Mouse (Mus musculus): Measurements from ENCODE around the gene Top1. TPM values are rescaled to one million over a fixed set of nuclear protein-coding genes. Genes with fewer than 3 reads are reported as not detected.

Gene Top1
- total RNA-seq, 2 experiments from 2014 or later = 53.1 to 65.1 TPM

DNA sequence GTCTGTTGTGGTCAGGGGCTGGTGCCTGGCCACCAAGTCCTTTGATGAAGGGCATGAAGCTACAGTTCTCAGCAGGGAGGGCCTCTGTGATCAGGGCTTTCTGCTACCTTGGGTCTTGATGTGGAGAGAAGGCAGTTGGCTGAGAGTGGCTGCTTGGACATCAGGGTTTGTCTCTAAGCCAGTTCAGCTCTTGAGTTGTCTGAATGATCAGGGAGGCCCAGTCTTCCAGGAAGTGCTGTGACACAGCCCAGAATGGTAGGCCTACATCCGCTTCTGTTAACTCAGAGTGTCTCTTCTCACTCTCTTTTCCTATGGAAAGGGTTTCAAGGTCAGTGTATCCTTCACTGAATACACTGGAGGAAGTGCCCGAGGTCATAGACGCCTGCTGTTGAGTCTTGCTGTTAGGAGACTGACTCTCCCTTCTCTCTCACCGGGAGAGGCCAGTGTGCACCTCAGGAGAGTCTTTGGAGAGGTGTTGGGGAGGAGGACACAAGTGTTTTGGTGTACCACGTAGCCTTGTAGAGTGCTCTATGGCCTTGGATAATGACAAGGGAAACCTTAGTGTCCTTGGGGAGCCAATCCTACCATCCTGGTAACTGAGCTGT lies 90.1 kb downstream of the Top1 start:
- no peak for DNase-seq
- intact Hi-C loops (cut with DNase I) = no loop called here

DNA sequence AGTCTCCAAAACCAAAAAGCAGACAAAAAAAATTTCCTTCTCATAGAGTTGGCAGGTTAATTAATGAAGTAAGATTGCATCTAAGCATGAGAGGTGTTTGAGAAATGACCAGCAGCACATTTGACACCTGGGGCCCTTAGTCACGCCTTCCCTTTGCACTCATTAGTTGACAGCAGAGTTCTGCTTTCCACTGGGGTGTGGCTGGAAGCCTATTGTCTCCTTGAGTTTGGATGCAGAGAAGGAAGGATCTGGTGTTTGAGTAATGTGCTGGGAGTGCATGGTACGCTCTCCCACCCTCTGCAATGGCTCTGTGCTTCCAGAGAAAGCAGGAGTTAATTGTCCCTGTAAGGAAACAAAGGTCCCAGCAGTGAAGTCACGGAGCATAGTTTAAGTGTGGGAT lies 90.8 kb downstream of the Top1 start:
- no peak for DNase-seq
- intact Hi-C loops (cut with DNase I) = no loop called here

DNA sequence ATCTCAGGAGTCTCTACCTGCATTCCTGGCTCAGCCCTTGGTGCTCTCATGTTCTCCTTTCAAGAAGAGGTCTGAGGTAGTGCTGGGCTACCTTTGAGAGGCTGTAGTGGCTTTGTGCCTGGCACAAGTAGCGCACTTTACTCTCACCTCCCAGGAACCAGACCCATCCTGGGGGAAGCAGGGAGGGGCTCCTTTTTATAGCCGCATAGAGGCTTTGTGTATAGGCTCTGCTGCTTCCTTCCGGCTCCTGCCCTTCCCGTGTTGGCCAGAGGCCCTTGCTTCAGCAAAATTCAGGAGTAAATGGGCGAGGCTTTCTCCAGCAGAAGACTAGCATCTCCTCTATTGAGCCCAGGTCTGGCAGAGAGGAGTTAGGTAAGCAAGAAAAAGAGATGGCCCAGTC lies 92.7 kb downstream of the Top1 start:
- intact Hi-C loops (cut with DNase I) = no loop called here
- DNase-seq = peak in 1 of 2 experiments; percentile 43

DNA sequence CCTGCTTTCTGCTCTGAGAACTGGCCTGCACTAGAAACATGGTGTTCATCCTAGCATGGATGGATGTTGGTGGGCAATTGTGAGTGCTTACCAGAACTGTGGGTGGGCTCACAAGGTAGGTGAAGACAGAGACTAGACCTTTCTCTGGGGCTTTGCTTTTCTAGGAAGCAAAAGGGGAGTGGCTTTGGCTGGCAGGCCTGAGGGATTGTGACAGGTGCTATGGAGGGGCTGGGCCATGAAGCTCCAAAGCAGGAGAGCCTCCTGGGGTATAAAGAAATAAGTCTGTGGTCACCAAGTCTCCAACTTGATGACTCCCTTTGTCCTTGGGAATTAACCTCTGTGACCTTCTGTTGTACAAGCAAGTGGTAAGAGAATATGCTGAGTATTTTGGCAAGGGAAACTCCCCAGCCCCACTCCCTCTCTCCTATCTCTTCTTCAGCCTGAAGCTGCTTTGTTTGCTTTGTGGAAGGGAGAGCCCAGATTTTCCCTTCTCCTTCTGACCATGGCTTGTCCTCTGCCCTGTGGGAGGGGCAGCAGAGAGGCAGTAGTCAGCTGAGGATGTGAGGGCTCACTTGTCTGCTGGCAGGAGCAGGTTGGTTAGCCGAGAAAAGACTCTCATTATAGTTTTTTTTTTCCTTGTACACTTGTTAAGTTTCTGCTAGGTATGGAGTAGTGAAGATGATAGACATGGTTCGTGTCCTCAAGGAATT lies 94.1 kb downstream of the Top1 start:
- intact Hi-C loops (cut with DNase I) = no loop called here
- DNase-seq = no peak

DNA sequence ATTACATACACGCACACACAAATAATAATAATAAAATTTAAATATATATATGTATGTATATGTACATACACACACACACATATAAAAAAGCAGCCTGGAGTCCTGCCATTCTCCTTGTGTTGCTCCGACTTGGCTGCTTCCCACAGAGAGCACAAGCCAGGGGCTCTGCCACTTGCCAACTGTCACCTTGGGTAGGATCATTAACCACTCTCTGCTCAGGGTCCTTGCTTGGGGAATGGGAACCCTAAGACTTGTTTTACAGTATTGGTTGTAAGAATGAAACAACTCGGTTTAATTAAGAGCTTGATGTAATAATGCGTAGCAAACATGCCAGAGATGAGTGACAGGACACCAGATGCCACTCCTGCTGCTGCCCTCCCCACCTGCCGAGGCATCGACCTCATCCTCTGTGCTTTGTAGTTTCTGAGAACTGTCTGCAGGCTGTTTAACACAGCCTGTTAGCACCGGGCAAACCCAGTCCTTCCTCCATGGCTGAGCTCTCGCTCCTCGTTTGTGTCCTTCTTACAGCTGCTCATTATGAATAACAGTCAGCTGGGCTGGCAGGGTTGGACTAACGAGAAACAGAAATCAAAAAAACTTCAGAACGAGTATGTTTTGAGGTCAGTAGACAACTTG lies 95.0 kb downstream of the Top1 start:
- intact Hi-C loops (cut with DNase I) = no loop called here
- DNase-seq = no peak

DNA sequence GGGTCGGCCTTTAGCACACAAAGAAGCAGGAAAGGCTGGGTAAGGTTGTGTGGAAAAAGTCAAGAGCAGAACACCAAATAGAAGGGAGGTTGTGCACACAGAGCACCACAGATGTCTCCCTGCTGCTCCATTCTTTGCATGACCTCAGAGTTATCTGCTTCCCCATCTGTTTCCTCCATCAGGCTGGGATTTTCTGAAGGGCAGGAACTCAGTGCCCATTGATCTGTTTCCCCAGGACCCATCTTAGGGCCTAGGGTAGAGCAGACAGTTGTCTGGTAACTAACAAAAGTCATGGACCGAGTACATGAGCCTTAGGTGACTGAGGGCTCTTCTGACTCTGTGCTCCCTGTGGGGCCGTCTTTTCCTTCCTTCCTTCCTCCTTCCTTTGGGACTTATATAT lies 95.9 kb downstream of the Top1 start:
- intact Hi-C loops (cut with DNase I) = no loop called here
- no peak for DNase-seq

DNA sequence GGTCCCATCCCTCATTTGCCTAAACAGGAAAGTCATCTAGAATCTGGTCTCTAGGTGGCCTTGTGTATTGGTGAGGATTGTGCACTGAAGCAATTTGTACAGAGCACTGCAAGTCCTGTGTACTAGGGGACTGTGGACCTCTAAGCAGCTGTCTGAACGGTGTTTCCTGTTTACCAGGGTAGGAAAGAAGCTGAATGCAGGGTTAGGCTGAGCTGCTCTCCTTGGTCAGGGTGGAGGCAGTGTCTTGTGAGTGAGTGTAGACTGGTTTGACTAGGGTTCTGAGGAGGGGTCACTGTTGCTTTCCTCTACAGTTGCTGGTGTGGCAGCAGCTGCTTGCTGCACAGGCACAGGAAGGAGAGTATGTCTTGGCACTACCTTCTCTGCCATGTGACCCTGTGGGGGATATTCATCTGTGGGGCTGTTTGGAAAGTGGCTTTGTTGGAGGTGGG lies 96.5 kb downstream of the Top1 start:
- intact Hi-C loops (cut with DNase I) = no loop called here
- no peak for DNase-seq

DNA sequence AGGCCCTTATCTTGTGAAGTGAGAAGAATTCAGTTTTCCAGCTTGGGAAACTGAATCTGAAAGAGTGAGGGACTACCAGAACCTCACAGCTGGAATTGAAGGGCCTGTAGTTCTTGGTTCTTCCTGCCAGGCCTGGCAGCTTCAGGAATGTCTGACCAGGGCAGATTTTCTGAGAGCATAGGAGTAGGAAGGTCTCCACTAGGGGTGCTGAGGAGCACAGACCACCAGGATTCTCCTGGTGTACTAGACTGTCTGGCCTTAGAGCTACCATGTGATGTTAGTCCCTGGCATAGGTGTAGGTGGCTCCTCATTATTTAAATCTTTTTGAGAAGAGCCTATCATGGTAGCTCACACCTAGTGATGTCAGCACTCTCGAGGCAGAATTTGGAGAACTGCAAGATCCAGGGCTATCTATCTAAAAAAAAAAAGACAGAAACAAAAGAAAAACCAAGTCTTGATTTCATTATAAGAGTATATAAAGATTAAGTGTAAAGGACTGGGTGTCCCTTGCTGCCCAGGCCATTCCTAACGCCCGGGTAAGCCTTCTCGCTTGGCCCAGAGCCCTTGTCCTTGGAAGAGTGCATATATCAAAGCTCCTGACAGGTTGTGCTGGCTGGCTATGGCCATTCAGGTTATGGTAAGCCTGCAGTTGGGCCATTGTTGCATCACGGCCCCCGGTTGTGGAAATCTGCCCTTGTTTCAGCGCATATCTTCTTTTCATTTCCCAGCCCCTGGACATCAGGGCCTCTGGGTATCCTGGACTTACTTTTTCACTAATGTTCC lies 98.5 kb downstream of the Top1 start:
- intact Hi-C loops (cut with DNase I) = no loop called here
- peak; percentile 85 to 88 for DNase-seq

DNA sequence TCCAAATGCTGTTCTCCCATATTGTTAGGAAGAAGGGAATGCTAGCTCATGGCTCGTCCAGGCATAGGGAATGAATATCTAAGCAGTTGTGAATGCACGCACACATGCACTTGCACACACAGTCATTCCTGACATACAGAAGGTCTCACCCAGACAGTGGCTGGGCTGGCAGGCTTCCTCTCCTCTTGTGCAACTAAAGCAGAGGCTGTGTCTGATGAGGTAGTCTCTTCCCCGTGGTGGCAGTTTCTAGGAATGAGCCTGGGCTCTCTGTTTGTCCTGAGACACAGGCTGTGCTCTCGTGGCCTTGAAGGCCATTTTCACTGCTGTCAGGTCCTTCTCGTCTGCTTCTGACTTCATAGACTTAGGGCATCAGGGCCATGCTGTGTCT lies 99.1 kb downstream of the Top1 start:
- intact Hi-C loops (cut with DNase I) = no loop called here
- no peak for DNase-seq

DNA sequence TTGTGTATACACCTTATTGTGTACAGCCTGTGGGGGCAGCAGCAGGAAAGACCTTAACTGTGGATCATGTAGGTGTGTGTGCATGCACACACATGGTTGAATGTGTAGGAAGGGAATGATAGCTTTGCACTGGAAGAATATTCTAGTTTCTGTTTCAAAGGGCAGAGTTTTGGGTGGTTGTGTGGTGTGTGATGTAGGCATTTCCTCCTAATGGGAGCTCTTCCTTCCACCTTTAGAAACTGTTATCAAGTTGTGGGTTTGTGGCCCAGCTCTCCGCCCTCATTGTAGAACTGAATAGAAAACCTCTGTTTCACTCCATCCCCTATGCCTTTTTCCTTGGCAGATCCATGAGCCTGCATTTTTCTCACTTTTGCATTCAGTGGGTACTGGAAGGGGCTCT lies 99.8 kb downstream of the Top1 start:
- DNase-seq = no peak
- intact Hi-C loops (cut with DNase I) = no loop called here

DNA sequence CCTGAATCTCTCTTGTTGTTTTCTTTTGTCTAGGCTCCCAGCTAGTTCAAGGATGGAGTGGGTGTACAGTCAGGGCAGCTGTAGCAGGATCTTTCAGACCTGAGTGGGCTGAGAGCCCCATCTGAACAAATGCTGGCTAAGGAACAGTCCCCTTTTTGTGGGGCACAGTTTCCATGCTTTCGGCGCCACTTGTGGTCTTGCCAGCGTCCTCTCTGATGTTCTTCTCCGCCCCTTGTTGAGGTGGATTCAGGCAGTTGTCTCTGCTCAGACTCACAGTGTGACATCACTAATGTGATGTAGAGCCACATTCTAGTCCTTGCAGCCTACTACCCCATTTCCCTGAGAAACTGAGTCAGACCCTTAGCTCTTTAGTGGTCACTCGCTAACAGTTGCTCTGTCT lies 100.9 kb downstream of the Top1 start:
- intact Hi-C loops (cut with DNase I) = no loop called here
- no peak for DNase-seq

DNA sequence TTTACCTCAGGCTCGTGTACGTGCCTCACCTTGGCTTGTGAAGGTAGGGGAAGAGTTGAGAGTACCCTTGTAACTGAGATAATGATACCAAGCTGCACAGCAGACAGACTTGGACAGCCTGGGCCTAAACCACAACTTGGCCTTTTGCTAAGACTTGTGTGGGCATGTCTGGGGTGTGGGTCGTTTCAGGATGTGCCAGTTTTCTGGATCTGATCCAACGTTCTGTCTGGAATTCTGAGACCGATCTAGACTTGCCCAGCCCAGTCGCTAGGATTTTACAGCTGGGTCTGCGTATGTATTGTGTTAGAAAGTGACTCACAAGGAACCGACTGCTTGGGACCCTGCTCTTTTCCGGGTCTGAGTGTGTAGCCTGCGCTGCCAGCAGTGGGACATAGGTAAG lies 101.4 kb downstream of the Top1 start:
- intact Hi-C loops (cut with DNase I) = no loop called here
- no peak for DNase-seq

DNA sequence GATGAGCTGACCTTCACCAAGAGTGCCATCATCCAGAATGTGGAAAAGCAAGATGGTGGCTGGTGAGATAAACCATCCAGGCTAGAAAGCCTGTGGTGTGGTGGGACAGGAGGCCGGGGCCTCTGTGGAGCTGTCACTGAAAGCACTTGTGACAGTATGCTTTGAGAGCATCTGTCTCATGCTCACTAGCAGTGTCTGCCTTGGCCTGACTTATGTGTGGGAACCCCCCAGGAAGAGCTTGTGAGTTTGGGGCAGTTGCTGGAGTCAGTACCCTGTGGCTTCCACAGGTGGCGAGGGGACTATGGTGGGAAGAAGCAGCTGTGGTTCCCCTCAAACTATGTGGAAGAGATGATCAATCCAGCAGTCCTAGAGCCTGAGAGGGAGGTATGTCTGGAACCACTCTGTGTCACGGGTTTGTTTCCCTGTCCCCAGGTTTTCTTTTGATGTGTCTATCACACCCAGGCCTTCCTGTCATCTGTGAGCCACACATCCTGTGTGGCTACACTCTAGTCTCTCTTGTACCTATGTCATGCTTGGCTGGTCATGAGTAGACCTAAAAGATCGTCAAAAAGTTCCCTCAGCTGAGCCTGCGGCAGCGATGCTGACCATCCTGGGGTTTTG lies 111.0 kb downstream of the Top1 start:
- no peak for DNase-seq
- intact Hi-C loops (cut with DNase I) = no loop called here

DNA sequence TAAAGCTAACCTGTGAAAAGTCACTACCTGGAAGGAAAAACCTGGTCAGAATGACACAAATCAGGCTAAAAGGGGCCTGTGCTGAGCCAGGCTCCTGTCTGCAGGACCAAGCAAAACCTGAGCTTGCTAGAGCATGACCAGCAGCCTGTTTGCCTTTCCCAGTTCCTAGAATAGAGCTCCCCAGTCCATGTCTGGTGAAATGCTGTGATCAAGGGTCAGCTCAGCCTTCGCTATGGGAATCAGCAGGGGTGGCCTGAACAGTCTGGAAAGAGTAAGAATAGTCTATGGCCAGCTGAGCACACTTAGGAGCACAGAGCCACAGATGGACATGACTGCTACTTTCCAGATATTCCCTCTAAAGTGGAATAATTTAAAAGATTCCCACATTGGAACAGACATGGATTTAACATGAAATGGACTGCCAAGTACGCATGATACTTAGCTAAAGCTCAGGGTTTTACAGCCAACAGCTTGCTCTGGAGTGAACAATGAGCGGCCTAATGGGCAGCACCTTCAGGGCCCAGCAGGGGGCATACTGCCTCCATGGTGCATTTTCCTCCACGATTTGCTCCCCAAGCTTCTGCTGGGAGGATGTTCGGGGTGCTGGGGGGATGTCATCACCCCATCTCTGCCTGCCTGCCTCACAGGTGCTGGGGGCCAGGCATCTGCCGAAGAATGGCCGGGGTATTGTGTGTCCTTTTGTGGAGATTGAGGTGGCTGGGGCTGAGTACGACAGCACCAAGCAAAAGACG lies 114.9 kb downstream of the Top1 start:
- peak; percentile 42 to 65 for DNase-seq
- intact Hi-C loops (cut with DNase I) = loop anchor here (1.0 kb wide), 1 partner anchor 127 kb away; no protein-coding TSS in a partner anchor

DNA sequence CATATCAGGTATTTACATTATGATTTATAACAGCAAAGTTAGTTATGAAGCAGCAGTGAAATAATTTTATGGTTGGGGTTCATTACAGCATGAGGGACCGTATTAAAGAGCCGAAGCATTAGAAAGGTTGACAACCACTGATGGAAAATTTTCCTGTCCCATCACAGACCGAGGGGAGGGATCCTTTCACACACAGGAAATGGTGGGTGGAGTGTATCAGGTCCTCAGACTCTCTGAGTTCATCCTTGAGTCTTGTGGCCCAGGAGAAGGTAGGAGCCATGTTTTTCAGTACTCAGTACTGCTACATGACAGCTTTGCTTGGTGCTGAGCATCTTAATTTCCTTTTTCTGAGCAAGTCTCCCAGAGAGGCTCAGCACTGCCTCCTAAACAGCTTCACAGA lies 118.1 kb downstream of the Top1 start:
- intact Hi-C loops (cut with DNase I) = loop anchor here (2.0 kb wide), 1 partner anchor 31 kb away; no protein-coding TSS in a partner anchor
- DNase-seq = no peak

DNA sequence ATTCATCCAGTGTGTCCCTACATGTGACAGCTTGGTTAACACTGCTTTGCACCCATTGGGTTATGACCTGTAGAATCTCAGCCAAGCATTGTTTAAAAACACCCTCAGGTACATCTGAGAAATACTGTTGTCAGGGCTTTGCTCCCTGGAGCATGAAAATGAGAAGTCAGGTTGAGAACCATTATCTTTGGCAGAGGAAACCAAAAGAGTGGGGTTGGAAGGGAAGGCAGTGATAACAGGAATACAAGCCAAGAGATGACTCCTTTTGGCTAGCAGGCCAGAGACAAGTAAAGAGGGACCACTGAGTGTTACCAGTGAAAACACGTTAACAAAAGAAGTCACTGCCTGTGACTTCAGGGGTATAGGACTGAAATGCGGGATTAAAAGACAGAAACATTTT lies 118.7 kb downstream of the Top1 start:
- intact Hi-C loops (cut with DNase I) = loop anchor here (2.0 kb wide), 1 partner anchor 32 kb away; no protein-coding TSS in a partner anchor
- DNase-seq = no peak

DNA sequence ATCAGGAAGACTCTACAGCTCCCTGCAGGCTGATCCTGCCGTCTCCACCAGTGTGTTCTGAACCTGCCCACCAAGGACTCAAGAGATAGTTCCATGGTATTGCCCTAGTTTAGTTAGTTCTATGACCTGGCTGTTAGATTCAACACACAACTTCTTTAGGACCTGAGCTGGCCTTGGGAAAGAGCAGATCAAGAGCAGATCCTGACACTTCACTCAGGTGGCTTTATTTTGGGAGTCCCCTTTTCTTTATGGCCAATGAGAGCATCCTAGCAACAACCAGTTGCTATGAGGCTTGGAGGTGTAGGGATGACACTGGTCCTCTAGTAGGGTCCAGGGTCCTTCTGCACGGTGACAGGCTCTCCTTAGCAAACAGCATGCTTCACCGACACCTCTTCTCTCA lies 119.4 kb downstream of the Top1 start:
- intact Hi-C loops (cut with DNase I) = loop anchor here (2.0 kb wide), 1 partner anchor 32 kb away; no protein-coding TSS in a partner anchor
- DNase-seq = no peak

DNA sequence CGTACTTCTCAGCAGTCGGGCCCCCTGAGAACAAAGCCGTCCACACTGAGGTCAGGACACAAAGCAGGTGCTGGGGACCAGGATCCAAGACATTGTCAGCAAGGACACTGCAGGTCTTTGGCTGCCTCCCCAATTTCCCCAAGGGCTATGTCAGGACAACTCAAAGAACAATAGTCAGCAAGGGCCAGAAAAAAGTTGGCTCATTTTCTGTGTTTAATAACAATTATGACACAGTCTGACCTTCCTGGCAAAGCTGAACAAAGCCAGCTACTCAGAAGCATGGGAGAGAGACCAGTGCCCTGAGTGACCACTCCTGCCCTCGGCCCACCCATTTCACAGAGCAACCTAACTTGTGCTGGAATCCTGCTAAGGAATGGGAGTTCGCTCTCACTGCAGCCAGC lies 120.7 kb downstream of the Top1 start:
- intact Hi-C loops (cut with DNase I) = no loop called here

DNA sequence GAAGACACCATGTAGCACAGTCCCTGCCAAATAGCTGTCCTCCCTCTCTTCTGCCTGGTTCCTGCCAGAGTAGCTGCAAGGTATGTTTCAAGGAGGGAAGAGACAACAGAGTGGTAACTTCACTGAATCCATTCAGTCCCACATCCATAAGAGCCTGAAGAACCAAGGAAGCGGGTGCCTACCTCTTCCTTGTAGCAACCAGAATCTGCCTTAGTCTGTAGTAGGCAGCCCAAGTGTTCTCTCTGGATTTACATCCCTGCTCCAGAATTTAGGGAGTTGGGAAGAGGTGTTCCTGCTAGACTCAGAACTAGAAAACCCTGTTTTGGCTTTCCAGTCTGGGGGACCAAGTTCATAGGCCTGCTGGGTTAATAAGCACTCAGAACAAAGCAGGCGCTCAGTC lies 121.5 kb downstream of the Top1 start:
- intact Hi-C loops (cut with DNase I) = no loop called here
- no peak for DNase-seq

More for the DNA sequence above, 120.7 kb downstream of the Top1 start:
- peak; percentile 86 to 88 for DNase-seq

DNA sequence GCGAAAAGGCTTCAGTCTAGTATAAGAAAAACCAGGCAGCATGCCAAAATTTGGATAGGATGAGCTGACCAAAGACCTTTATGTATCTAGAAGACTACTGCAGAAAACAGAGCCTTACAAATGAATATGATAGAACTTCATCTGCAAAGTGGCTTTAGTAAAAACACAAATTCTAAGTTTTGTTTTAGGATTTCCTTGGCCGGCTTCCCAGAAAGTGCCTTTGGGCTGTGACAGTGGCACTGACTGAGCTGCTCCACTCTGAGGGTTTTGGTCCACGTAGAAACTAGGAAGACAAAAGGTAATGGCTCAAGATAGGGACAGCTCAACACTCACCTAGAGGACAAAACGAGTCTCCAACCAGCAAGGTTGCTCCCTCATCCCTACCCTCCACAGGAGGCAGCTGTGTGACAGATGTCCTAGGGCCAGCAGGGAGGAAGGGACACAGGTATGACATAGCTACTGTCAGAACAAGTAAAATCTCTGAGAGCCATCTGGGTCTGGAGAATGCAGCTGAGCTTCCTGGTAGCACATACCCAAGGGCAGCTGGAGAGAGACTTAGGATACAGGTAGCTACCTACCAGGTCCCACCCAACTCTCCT lies 122.5 kb downstream of the Top1 start:
- no peak for DNase-seq
- intact Hi-C loops (cut with DNase I) = no loop called here

Measured in heart, postnatal 10 days (tissue).